Mouse (Mus musculus) left cerebral cortex, postnatal 14 days (tissue): ENCODE measurements around the gene Id3. TPM values are rescaled to one million over a fixed set of nuclear protein-coding genes. Genes with fewer than 3 reads are reported as not detected.

Source experiments
- DNase-seq, 2 experiments: peaks; one replicate each; pipeline ENCODE4 v3.0.0; 2021 to 2022; ENCODE audit warnings: low spot score in 2 of 2, mixed read lengths in 1 of 2
- intact Hi-C: fragments of 180-260 bp; cut with DNase I; formaldehyde crosslinking; loops from one replicate; pipeline ENCODE4 v1.15.1; 2025
- total RNA-seq, 2 experiments: library from RNA; stranded (reverse); gene quantifications; 2 replicates each; pipeline ENCODE4 v1.2.3; 2021

Gene Id3
- total RNA-seq, 2 experiments from 2014 or later = 30.2 to 53.1 TPM

DNA sequence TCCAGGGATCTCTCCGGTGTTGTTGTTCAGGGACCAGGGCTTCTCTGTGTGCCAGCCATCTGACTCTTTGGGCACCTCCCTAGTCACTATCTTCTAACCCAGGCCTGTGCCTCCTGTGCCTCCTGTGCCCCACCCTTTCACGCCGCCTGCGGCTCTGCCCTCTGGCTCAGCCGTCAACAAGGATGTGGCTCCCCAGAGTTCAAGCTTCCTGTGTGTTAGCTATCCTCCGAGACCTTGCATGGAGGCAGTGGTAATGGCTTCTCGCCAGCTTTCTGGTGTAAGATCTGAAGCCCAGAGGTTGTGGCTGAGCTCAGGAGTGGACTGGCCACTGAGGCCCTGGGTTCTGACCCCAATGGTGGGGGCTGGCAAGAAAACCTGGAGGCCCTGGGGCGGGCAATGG is 46.6 kb downstream of the Id3 start:
- intact Hi-C loops = no loop called here
- no peak for DNase-seq

DNA sequence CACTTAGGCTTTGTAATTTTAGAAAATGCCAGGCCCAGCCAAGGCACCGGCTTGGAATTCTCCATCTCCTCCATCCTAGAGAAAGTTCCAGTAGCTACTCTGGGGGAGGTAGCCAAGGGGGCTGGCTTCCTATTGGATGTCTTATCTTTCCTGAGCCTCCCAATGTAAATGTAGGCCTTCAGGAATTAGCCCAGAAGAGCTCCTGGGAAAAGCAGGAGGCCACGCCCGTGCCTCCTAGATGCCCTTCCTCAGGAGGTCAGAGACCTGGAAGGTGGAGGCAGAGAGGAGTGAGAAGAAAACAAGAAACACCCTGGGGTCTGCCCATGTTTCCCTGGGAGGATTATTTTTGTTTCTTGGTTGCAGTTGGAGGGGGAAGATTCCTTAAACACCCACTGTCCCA is 50.3 kb downstream of the Id3 start:
- intact Hi-C loops = no loop called here
- DNase-seq = no peak

DNA sequence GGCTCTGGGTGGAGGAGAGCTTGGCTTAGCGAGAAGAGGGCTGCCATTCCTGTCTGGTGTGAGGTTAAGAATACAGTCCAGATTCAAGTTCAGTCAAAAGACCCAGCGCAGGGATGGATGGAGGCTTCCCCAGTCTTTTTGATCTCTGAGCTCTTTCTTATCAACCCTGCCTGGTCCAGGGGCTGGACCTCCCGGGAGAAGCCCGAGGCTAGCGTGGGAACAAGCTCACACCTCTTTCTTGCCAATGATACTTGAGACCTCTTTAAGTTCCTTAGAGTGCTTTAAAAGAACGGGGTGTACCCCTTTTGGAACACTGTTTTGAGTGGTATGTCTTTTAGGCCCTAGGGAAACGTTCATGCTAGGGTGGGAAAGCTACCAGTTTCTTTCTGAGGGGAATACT is 51.7 kb downstream of the Id3 start:
- DNase-seq = no peak
- intact Hi-C loops = no loop called here

Other genes with a start within 250 kb of the Id3 start
- gene Cnr2, start 248.1 kb upstream of the Id3 start, total RNA-seq = under 1 TPM in 1 of 2 experiments, not detected in 1; 0.09 TPM
- gene Fuca1, start 222.8 kb upstream of the Id3 start, total RNA-seq = 10 to 100 TPM; 34.0 to 39.0 TPM
- gene Hmgcl, start 197.0 kb upstream of the Id3 start, total RNA-seq = 10 to 100 TPM; 28.3 to 30.9 TPM
- gene Gale, start 179.8 kb upstream of the Id3 start, total RNA-seq = 10 to 100 TPM; 26.2 to 31.6 TPM
- gene Lypla2, start 170.9 kb upstream of the Id3 start, total RNA-seq = 10 to 100 TPM; 82.2 to 91.6 TPM
- gene Pithd1, start 156.2 kb upstream of the Id3 start, total RNA-seq = 10 to 100 TPM; 71.5 to 72.5 TPM
- gene Eloa, start 121.7 kb upstream of the Id3 start, total RNA-seq = 10 to 100 TPM; 27.6 to 28.2 TPM
- 100 to 1,000 TPM; 216 to 244 TPM for gene Rpl11, start 90.1 kb upstream of the Id3 start, total RNA-seq
- under 1 TPM; 0.90 to 0.93 TPM for gene E2f2, start 28.9 kb downstream of the Id3 start, total RNA-seq
- gene Asap3, start 62.9 kb downstream of the Id3 start, total RNA-seq = 1 to 10 TPM; 3.9 to 4.2 TPM
- under 1 TPM in 1 of 2 experiments, not detected in 1; 0.61 TPM for gene Tcea3, start 104.2 kb downstream of the Id3 start, total RNA-seq
- 10 to 100 TPM; 90.0 to 93.6 TPM for gene Zfp46, start 141.2 kb downstream of the Id3 start, total RNA-seq
- gene Hnrnpr, start 167.4 kb downstream of the Id3 start, total RNA-seq = 10 to 100 TPM; 87.8 to 95.1 TPM